Mouse (Mus musculus) kidney, adult 2 months (tissue): ENCODE measurements at regions not wholly inside any gene's neighbourhood (a gene's known extent, or its start where the extent isn't known, plus 50 kb on each side); places are given as distances from the start of the nearest gene placed in this dataset.

ENCODE experiments used
- CTCF ChIP-seq: fragments of 200-500 bp; conservative IDR thresholded peaks from 2 replicates; pipeline ENCODE4 v1.5.1; 2011; ENCODE audit warnings: low read depth, mild to moderate bottlenecking, control low read depth, low read length, moderate library complexity, mixed read lengths; ENCODE audit not compliant: insufficient read depth, insufficient read length
- POLR2A ChIP-seq: fragments of 200-500 bp; IDR thresholded peaks from one replicate; pipeline ENCODE4 v1.6.1; 2011; ENCODE audit warnings: low read depth, low read length, control low read depth

GRCm38 (mm10) chr2:170267152-170267551 is 119.2 kb upstream of the Zfp217 start:
- no peak for TF ChIP-seq CTCF
- TF ChIP-seq POLR2A: no peak
